Mouse (Mus musculus): ENCODE measurements around the gene Olfr148. TPM values are rescaled to one million over a fixed set of nuclear protein-coding genes. Genes with fewer than 3 reads are reported as not detected.

The Olfr148 gene
- not detected for polyA plus RNA-seq (2017; shearing (Covaris generic))

GRCm38 (mm10) chr9:39610355-39610754, at the start of gene Olfr148:
Olfr148 (plus strand) TSS chr9:39610655.
- no peak for ATAC-seq

- ATAC-seq: no peak
Observed at GRCm38 (mm10) chr9:39575469-39575868, 35.0 kb upstream of the Olfr148 start, which contains the start of gene Olfr959. Olfr959 (minus strand) TSS chr9:39575569.

- no peak for ATAC-seq
Observed at GRCm38 (mm10) chr9:39577050-39577449, 33.4 kb upstream of the Olfr148 start.

GRCm38 (mm10) chr9:39602536-39603332, 7.7 kb upstream of the Olfr148 start:
- ATAC-seq: no peak

GRCm38 (mm10) chr9:39603333-39603845, 7.1 kb upstream of the Olfr148 start:
- no peak for ATAC-seq

- no peak for ATAC-seq
Observed at GRCm38 (mm10) chr9:39603999-39604453, 6.4 kb upstream of the Olfr148 start, which contains the start of gene AW551984. AW551984 (minus strand) TSS chr9:39604403.

GRCm38 (mm10) chr9:39608497-39608896, 2.0 kb upstream of the Olfr148 start:
- no peak for ATAC-seq

- no peak for ATAC-seq
Observed at GRCm38 (mm10) chr9:39611953-39612352, 1.5 kb downstream of the Olfr148 start.

- ATAC-seq: no peak
Observed at GRCm38 (mm10) chr9:39621073-39621472, 10.6 kb downstream of the Olfr148 start, which contains the start of gene Olfr960. Olfr960 (plus strand) TSS chr9:39621373.

GRCm38 (mm10) chr9:39623783-39624182, 13.3 kb downstream of the Olfr148 start:
- ATAC-seq: no peak

- no peak for ATAC-seq
Observed at GRCm38 (mm10) chr9:39624711-39625110, 14.3 kb downstream of the Olfr148 start.

- ATAC-seq: no peak
Observed at GRCm38 (mm10) chr9:39629069-39629468, 18.6 kb downstream of the Olfr148 start.

GRCm38 (mm10) chr9:39633913-39634594, 23.6 kb downstream of the Olfr148 start:
- ATAC-seq: no peak

GRCm38 (mm10) chr9:39644785-39645184, 34.3 kb downstream of the Olfr148 start, which contains the start of gene Olfr961:
Olfr961 (plus strand) TSS chr9:39645085.
- ATAC-seq: no peak

- ATAC-seq: no peak
Observed at GRCm38 (mm10) chr9:39647382-39647781, 36.9 kb downstream of the Olfr148 start.

GRCm38 (mm10) chr9:39654756-39655396, 44.4 kb downstream of the Olfr148 start:
- no peak for ATAC-seq

Other genes starting within 250 kb of the Olfr148 start
- not detected for gene Olfr951, start 223.2 kb upstream of the Olfr148 start, polyA plus RNA-seq (2017; shearing (Covaris generic))
- gene Olfr952, start 183.5 kb upstream of the Olfr148 start, polyA plus RNA-seq (2017; shearing (Covaris generic)): not detected
- not detected for gene Olfr954, start 154.0 kb upstream of the Olfr148 start, polyA plus RNA-seq (2017; shearing (Covaris generic))
- not detected for gene Olfr955, start 138.7 kb upstream of the Olfr148 start, polyA plus RNA-seq (2017; shearing (Covaris generic))
- not detected for gene Olfr44, start 116.7 kb upstream of the Olfr148 start, polyA plus RNA-seq (2017; shearing (Covaris generic))
- not detected for gene Olfr957, start 94.8 kb upstream of the Olfr148 start, polyA plus RNA-seq (2017; shearing (Covaris generic))
- not detected for gene Olfr958, start 56.6 kb upstream of the Olfr148 start, polyA plus RNA-seq (2017; shearing (Covaris generic))
- gene Olfr959, start 35.1 kb upstream of the Olfr148 start, polyA plus RNA-seq (2017; shearing (Covaris generic)): not detected
- not detected for gene AW551984, start 6.3 kb upstream of the Olfr148 start, polyA plus RNA-seq (2017; shearing (Covaris generic))
- gene Olfr960, start 10.7 kb downstream of the Olfr148 start, polyA plus RNA-seq (2017; shearing (Covaris generic)): not detected
- not detected for gene Olfr961, start 34.4 kb downstream of the Olfr148 start, polyA plus RNA-seq (2017; shearing (Covaris generic))
- not detected for gene Olfr963, start 56.5 kb downstream of the Olfr148 start, polyA plus RNA-seq (2017; shearing (Covaris generic))
- gene Olfr149, start 96.5 kb downstream of the Olfr148 start, polyA plus RNA-seq (2017; shearing (Covaris generic)): not detected
- not detected for gene Olfr965, start 100.7 kb downstream of the Olfr148 start, polyA plus RNA-seq (2017; shearing (Covaris generic))
- not detected for gene Olfr150, start 120.3 kb downstream of the Olfr148 start, polyA plus RNA-seq (2017; shearing (Covaris generic))
- not detected for gene Olfr967, start 135.6 kb downstream of the Olfr148 start, polyA plus RNA-seq (2017; shearing (Covaris generic))
- not detected for gene Olfr968, start 172.6 kb downstream of the Olfr148 start, polyA plus RNA-seq (2017; shearing (Covaris generic))
- gene Olfr969, start 180.3 kb downstream of the Olfr148 start, polyA plus RNA-seq (2017; shearing (Covaris generic)): not detected
- not detected for gene Olfr970, start 198.2 kb downstream of the Olfr148 start, polyA plus RNA-seq (2017; shearing (Covaris generic))
- gene Olfr971, start 226.2 kb downstream of the Olfr148 start, polyA plus RNA-seq (2017; shearing (Covaris generic)): not detected